Mouse (Mus musculus): ENCODE results near the gene Obox3.
"Not testable (repeated sequence)": the region's sequence is repeated elsewhere in the genome, so short reads cannot be mapped to it uniquely, and the experiment has no call there.

Obox3 gene

GRCm38 (mm10) chr7:15639802-15640201 is at the start of gene Obox3:
Gene Obox3 (minus strand): TSS chr7:15639902.
- not testable (repeated sequence) for DNase-seq (ENCODE audit: low read depth, low spot score)

- not testable (repeated sequence) for DNase-seq (ENCODE audit: low read depth, low spot score)
Observed at GRCm38 (mm10) chr7:15509411-15509810, 130.3 kb downstream of the Obox3 start.
